Mouse (Mus musculus) megakaryocyte, adult 5-6 weeks (primary cell): ENCODE measurements at regions not wholly inside any gene's neighbourhood (a gene's known extent, or its start where the extent isn't known, plus 50 kb on each side); places are given as distances from the start of the nearest gene placed in this dataset.
"Not testable (repeated sequence)": the region's sequence is repeated elsewhere in the genome, so short reads cannot be mapped to it uniquely, and the experiment has no call there.

ENCODE experiments used
- ATAC-seq: 2 replicates; pipeline ENCODE4 v1.8.0; 2016; ENCODE audit warnings: mild to moderate bottlenecking, inconsistent platforms; ENCODE audit not compliant: poor library complexity, severe bottlenecking

- ATAC-seq: no peak
Observed at GRCm38 (mm10) chr4:81625348-81625934, 182.8 kb upstream of the Mpdz start.

GRCm38 (mm10) chr4:81624111-81624510 is 181.5 kb upstream of the Mpdz start:
- no peak for ATAC-seq

DNA sequence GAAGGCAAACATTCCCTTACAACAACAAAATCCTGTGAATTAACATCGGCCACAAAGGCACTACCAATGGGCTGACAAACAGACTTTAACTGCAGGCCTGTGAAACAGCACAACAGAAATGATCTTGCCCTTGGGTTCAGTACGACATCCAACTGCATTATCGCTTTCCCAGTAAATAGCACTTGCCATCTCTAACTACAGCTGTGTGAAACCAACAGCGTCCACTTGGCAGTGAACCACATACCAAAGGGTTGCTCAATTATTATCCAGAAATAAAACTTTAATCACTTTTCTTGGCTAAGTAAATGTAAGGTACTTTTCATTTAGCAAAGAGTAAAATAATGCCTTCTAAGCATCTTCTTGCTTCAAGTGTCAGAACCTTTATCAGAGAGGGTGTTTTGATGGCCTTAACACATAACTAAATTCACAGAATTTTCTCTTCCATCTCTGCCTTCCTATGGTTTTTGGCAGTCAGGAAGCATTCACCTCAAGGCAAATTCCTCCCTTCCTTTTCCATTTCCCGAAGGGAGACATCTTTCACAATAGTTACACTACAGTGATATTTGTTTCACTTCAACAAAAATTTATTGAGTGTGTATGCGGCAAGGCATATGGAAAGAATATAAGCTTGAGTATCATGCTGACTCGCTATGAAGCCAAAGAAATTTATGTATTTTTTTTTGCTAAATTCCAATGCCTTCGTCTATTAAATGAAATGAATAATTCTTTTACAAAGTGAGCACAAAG is 178.9 kb upstream of the Mpdz start:
- no peak for ATAC-seq

GRCm38 (mm10) chr4:81617191-81617590 is 174.6 kb upstream of the Mpdz start:
- no peak for ATAC-seq

DNA sequence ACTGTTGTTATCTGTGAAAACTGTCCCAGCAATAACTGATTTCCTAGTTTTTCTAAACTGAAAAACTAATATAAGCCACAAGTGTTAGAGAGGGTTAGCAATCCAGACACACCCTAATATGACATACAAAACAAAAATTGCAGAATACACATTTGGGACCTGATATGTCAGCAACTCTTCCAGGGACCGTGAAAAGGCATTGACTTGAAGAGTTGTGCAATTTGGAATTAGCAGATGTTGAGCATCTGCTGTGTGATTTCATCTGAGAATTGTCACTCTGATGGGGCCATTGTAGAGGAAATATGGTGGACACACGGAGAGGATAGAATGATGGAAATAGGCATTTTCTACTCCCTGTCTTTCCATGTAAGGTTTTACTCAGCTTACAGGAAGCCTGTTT is 168.6 kb upstream of the Mpdz start:
- ATAC-seq: no peak

DNA sequence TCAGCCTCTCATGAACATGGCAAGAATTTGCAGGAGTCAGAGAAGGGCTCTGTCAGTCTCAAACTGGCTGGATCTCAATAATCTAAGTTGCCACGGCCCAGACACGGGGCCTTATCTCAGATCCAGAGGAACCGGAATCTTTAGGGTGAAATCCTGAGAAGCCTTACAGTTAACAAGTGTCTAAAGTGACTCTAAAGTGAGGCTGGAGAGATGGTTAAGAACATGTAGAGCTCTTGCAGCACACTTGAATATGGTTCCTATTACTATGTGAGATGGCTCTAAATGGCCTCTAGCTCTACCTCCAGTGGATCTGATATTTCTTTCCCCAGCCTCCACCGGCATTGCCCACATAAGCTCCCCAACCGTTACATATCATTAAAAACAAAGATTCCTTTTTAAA is 157.8 kb upstream of the Mpdz start:
- no peak for ATAC-seq

DNA sequence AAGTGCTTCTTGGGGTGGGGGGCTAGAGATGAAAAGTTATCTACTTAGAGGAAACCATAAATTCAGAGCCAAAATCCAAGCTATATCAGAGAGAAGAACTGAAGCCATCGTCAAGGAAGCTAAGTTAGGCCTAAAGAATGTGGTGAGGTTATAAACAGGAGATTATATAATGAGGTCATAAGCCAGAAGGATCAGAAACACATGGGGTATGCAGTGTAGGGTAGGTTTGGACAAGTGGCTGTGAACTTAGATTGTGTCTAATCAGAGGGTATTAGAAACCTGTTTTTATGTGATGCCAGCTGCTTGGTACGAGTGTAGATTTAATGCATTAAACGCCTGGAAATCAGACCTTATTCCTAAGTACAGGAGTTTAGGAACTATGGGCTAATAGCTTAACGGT is 154.8 kb upstream of the Mpdz start:
- no peak for ATAC-seq

DNA sequence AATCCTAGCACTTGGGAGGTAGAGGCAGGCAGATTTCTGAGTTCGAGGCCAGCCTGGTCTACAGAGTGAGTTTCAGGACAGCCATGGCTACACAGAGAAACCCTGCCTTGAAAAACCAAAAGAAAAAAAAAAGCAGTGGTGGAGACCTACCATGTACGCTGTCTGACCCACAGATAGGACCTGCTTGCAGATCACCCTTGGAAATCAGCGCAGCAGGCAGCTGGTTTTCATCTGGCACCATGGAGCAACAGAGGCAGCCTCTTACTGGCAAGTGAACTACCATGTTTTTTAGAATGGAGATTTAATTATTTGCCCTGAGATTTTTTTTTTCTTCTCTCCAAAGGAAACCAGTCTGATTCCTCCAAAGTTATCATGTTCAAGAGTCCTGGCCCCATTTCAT is 150.8 kb upstream of the Mpdz start:
- not testable (repeated sequence) for ATAC-seq

GRCm38 (mm10) chr4:81582546-81582945 is 139.9 kb upstream of the Mpdz start:
- ATAC-seq: no peak

- ATAC-seq: no peak
Observed at GRCm38 (mm10) chr4:81580553-81580952, 137.9 kb upstream of the Mpdz start.

DNA sequence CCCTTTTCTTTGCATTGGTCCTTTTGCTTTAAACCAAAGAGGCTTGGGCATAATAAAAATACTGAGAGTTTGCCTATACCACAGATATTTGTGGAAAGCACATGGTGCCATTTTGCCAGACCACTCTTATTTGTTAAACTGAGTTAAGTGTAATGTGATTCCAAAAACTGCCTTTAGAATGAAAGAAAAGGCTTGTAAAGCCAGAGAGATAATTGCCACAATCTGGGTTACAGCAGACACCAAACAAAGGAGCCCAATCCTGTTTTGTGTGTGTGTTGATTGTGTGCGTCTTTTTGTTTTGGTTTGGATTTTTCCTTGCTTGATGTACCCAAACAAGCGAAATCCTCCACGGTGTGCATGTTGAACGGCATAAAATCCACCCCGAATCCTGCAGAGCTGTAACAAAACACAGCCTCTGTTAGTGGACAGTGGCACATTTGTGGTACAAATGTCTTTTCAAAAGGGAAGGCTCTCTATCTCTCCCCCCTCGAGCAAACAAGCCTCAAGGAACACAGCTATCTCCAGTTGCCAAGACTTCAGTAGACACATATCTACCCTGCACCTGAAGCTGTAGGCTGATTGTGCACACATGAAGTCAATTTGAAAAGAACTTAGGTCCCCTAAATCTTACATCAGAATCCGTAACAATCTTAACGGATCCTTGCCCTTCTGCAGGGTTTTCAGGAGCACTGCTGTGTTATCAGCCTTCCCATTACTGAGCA is 136.9 kb upstream of the Mpdz start:
- ATAC-seq: no peak

DNA sequence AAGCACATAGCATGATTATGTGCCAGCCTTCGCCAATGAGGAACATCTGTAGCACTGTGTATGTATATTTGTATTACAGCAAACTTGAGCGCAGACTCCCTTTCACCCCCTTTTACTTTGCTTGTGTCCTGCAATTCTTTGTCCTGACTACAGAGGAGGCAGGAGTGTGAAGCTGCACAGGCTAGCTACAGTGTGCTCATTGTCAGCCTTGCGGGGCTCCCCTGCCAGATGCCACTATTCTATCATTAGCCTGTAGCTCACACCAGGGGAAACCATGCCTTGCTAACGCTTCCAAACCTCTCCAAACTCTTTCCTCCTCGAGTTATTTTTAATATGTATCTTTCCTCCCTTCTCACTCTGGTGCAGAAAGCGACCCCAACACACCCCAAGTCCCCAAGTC is 136.4 kb upstream of the Mpdz start:
- no peak for ATAC-seq

DNA sequence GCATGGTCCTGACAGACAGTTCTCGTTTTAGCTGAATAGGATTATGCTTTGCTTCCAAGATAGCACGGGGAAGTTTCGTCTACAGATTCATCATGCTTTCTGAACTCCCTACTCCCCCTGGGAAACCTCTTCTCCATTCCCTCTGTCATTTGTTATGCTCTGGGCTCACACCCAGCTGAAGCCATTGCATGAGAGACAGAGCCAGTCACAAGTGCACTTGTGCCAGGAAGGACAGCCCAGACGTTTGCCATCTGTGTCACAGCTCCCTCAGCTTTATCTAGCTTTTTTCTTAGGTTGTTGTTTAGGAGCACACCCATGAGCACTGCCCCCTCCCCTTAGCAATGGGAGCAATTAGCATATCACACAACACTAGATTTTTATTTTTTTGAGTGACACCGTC is 131.2 kb upstream of the Mpdz start:
- no peak for ATAC-seq

DNA sequence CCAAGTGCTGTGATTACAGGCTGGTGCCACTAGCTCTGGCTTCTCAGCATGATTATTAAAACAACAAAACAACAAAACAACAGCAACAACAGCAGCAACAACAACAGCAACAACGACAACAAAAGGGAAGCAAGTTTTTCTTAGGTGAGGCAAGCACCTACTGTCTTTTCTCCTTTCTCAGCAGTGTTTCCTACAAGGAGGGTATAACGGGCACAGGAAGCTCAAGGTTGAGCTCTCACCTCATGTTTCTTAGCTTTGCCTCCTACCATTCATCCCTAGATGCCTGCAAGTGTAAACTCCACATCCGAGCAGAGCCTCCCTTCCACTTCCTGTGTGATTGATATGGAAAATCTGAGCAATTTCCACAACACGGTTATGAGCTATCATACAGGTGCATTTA is 128.1 kb upstream of the Mpdz start:
- ATAC-seq: no peak

DNA sequence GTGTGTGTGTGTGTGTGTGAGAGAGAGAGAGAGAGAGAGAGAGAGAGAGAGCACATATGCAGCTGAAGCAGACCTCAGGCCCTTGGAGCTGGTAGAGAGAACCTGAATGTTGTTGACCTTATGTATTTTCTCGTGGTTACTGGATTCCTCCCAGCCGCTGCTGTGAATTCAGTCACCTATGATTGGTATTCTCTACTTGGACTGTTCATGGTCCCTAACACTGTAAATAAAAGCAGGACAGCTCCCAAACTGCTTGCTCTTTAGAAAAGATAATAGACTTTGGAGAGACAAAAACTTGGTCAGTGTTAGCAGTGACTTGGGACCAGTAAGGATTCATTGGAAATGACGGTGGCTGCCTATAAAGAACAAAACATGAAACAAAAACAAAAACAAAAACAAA is 126.9 kb upstream of the Mpdz start:
- no peak for ATAC-seq

GRCm38 (mm10) chr4:81568404-81568803 is 125.8 kb upstream of the Mpdz start:
- ATAC-seq: no peak

DNA sequence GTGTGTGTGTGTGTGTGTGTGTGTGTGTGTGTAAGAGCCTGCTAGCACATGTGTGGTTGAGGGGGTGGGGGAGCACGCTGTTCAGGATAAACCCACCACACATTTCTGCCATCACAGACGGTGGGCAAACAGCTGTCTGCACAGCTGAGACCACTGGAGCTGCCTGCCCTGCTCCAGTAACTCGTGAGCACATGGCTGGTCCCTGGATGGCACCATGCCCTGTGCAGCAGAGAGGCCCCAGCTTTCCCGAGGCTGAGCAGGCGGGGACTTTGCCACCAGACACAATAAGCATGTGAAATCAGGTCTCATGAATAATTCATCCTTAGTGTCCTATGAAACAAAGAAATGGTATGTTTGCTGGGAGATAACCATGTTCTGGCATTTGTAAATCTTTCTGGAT is 125.3 kb upstream of the Mpdz start:
- no peak for ATAC-seq

DNA sequence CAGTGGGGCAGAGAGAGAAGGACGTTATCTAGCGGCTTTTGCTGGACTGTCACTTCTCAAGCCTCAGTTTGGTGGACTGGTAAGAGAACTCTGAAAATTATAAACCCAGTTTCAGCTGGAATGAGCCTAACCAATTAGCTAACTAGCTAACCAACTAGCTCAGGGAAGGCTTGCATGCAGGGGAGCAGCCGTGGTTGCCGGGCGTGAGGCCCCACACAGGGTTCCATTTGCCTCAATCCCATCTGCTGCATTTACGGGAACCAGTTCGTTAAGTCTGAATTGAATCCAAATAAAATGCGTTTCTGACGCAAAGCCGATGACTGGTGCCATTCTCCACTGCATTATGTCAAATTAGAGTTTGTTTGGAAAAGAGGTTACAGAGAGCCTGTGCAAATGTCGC is 123.9 kb upstream of the Mpdz start:
- ATAC-seq: no peak

GRCm38 (mm10) chr4:81565422-81566395 is 123.1 kb upstream of the Mpdz start:
- ATAC-seq: no peak

DNA sequence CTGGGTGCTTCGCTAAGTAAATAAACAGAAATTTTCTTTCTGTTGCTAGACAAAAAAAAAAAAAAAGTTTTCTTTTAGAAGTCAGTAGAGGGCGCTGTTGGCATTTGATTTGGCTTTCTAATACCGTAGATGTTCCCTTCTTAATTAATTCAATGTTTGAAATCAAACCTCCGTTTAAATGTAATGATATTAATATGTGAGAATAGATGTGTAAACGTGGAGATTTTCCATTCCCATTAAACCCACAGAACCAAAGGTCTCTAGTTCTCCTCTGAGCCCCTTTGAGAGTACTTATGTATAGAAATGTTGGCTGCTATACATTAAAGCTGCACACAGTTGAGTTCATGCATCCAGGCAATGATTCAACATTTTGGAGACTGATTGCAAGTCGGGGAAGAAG is 121.8 kb upstream of the Mpdz start:
- ATAC-seq: no peak

GRCm38 (mm10) chr4:81563574-81563973 is 121.0 kb upstream of the Mpdz start:
- no peak for ATAC-seq
